Mouse (Mus musculus) bone marrow, adult 2 months (tissue): ENCODE results near the gene Med17. TPM values are rescaled to one million over a fixed set of nuclear protein-coding genes. Genes with fewer than 3 reads are reported as not detected.
A peak's percentile ranks its signal among the peaks of the same experiment; 100 is the strongest.

ENCODE experiments used
- H3K27ac ChIP-seq: fragments of 200-500 bp; 2 replicates; pipeline ENCODE4 v1.5.1; 2012; ENCODE audit warnings: low read depth, mild to moderate bottlenecking, control low read depth, inconsistent platforms, low read length; ENCODE audit not compliant: control insufficient read depth, poor library complexity, insufficient read depth
- H3K4me1 ChIP-seq: fragments of 200-500 bp; 2 replicates; pipeline ENCODE4 v1.6.1; 2011; ENCODE audit warnings: low read length; ENCODE audit not compliant: control insufficient read depth, insufficient read depth
- H3K4me3 ChIP-seq: fragments of 200-500 bp; replicated peaks from 2 replicates; pipeline ENCODE3; 2011; ENCODE audit warnings: mild to moderate bottlenecking, low read depth, low read length, control low read depth; ENCODE audit not compliant: control insufficient read depth
- CTCF ChIP-seq: fragments of 200-500 bp; IDR thresholded peaks from 2 replicates; pipeline ENCODE4 v1.5.1; 2011; ENCODE audit warnings: low read length, control low read depth; ENCODE audit not compliant: control insufficient read depth, insufficient read depth
- POLR2A ChIP-seq: fragments of 200-500 bp; IDR thresholded peaks from 2 replicates; pipeline ENCODE4 v1.6.1; 2011; ENCODE audit warnings: low read depth, mild to moderate bottlenecking, control low read depth, low read length, borderline replicate concordance; ENCODE audit not compliant: control insufficient read depth
- WGBS: fragments of 180-500 bp; shearing (Covaris S2); methylation state at CpG from one replicate; pipeline ENCODE4 v1.1.7; 2018; 5-methylcytosine and 5-hydroxymethylcytosine counted together
- polyA plus RNA-seq: library from polyadenylated mRNA; stranded (reverse); fragments of >200 nt; gene quantifications from 2 replicates; pipeline ENCODE4 v1.2.4, GENCODE M21; 2011; ENCODE audit warnings: low replicate concordance; ENCODE audit not compliant: missing spikeins, insufficient read depth, insufficient read length

Med17 gene
- polyA plus RNA-seq, 1 experiment, result 34.0 TPM

DNA sequence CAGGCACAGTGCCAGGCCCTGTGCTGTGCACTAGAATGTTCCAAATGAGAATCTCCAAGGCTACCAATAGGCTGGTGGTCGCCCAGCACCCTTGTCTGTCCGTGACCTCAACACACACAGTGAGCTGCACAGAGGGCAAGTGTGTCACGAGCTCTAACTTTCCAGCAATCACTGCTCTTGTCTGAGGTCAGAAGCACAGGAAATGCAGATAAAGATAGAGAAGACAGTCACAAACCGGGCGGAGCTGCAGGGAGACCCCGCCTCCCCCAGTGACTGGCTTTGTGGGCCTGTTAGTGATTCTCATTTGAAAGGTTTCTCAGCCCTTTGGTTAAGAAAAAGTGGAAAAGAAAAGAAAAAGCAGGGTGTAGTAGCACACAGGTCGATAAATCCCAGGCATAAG lies 29.4 kb downstream of the Med17 start:
- Histone ChIP-seq H3K4me3 (no peak overlapping the region), H3K27ac (no peak overlapping the region), H3K4me1 (no peaks in the 10 kb centered on the region)
- 50% methylated on average over 7 of the region's 7 CpGs for WGBS
- no peak for TF ChIP-seq POLR2A
- no peak for TF ChIP-seq CTCF

- 80% methylated on average over 14 of the region's 14 CpGs for WGBS
- TF ChIP-seq POLR2A (no peak), CTCF (no peak)
- H3K27ac ChIP-seq, result no peak overlapping the region
- no peak overlapping the region for H3K4me3 ChIP-seq
- no peaks in the 10 kb centered on the region for H3K4me1 ChIP-seq
Measured at GRCm38 (mm10) chr9:15245319-15246075, 34.2 kb downstream of the Med17 start.

DNA sequence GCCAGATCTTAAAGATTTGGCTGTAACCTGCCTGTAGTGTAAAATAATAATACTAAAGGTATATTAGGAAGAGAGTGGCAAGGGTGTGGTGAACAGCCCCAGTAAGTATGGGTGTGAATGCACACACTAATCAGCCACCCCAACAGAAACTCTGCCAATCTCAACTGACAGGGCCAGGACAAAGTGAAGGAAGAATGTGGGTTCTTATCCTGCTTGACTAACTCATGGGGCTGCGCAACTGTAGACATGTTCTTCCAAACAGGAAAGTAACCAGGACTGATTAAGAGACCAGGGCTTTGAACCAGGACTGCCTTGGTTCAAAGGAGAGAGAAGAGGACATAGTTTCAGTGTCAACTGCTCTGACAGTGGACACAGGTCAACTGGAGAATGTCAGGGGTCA lies 37.6 kb downstream of the Med17 start:
- Histone ChIP-seq H3K27ac (no peak overlapping the region), H3K4me3 (no peak overlapping the region), H3K4me1 (no peaks in the 10 kb centered on the region)
- TF ChIP-seq POLR2A (no peak), CTCF (no peak)
- WGBS, result 64% methylated on average over 1 of the region's 1 CpGs

GRCm38 (mm10) chr9:15241596-15241939 lies 38.2 kb downstream of the Med17 start:
- Histone ChIP-seq H3K4me1 (no peaks in the 10 kb centered on the region), H3K4me3 (no peak overlapping the region), H3K27ac (no peak overlapping the region)
- TF ChIP-seq POLR2A (no peak), CTCF (peak; percentile 56)
- 36% methylated on average over 9 of the region's 9 CpGs for WGBS

DNA sequence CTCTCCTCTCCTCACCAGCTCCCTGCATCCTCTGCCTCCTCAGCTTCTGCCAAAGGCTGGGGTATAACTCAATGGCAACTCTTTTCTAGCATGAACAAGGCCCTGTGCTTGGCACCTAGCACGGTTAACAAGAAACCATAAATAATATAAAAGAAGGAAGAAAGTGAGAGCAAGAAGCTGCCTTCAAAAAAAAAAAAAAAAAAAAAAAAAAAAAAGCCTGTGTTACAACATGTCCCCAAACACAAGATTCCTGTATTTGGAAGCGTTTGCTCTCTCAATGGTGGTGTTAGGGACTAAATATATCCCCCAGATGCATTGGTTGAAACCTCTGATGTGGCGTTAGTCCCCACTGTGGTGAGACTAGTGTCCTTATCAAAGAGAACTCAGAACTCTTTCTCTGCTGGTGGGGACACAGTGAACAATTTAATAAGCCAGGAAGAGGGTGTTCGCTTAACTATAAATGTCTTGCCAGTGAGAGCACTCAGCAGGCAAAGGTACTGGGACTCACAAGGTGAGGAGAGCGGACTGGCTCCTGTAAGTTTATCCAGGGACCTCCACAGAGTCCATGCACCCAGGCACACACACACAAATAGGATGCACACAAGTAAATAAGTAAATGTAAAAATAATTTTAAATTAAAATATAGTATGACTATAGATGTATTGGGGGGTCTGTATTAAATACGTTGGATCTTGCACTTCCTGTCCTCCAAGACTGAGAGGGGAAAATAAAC lies 38.7 kb downstream of the Med17 start:
- WGBS, result 27% methylated on average over 6 of the region's 6 CpGs
- Histone ChIP-seq H3K4me3 (no peak overlapping the region), H3K4me1 (no peaks in the 10 kb centered on the region), H3K27ac (no peak overlapping the region)
- TF ChIP-seq POLR2A, result no peak
- no peak for TF ChIP-seq CTCF

DNA sequence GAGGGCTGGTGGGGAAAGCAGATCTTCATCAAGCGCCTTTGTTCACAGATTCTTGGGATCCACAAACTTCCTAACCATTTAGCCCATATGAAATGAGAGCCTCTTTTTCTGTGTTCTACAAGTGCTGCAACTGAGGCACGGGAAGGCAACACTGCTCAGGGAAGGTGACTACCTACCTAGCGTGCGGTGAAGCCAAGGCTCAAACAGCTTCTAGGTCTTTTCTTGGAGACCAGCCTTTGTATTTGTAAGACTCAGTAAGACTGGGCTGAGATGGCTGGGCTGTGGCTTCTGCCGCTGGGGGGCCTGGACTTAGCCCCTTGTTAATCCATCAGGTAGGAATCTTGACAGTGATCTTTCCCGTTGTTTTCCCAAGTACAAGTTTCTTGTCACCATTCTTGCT lies 39.7 kb downstream of the Med17 start:
- 86% methylated on average over 6 of the region's 6 CpGs for WGBS
- Histone ChIP-seq H3K4me1 (no peaks in the 10 kb centered on the region), H3K27ac (no peak overlapping the region), H3K4me3 (no peak overlapping the region)
- no peak for TF ChIP-seq POLR2A
- TF ChIP-seq CTCF, result no peak

GRCm38 (mm10) chr9:15239042-15239925 lies 40.4 kb downstream of the Med17 start, which contains the start of gene Vstm5:
TSS of gene Vstm5 (plus strand) at chr9:15239045.
- Histone ChIP-seq H3K27ac (no peak within 1 kb of the TSS), H3K4me3 (no peak within 1 kb of the TSS), H3K4me1 (no peaks in the 10 kb centered on the region)
- WGBS, result 6% methylated on average over 35 of the region's 35 CpGs
- no peak for TF ChIP-seq CTCF
